Mouse (Mus musculus) E14TG2a.4 (cell line): ENCODE data around the gene Gm5617.

Experiments used
- CTCF ChIP-seq: conservative IDR thresholded peaks from 2 replicates; pipeline ENCODE4 v1.5.1; 2014; ENCODE audit warnings: low read length
- NANOG ChIP-seq: IDR thresholded peaks from 2 replicates; pipeline ENCODE4 v1.6.1; 2014; ENCODE audit warnings: borderline replicate concordance, low read length, mixed read lengths
- POU5F1 ChIP-seq: IDR thresholded peaks from 2 replicates; pipeline ENCODE4 v1.6.1; 2014; ENCODE audit warnings: low read length, borderline replicate concordance

GRCm38 (mm10) chr9:48465671-48466070 lies 29.6 kb upstream of the Gm5617 start:
- TF ChIP-seq CTCF (peak; percentile 93), NANOG (no peak), POU5F1 (no peak)
